Mouse (Mus musculus) lung, postnatal 36 days (tissue): ENCODE measurements around the gene Sspo.

Experiments used
- DNase-seq: peaks from one replicate; pipeline ENCODE4 v3.0.0; 2022; ENCODE audit warnings: mixed read lengths

Sspo gene

DNA sequence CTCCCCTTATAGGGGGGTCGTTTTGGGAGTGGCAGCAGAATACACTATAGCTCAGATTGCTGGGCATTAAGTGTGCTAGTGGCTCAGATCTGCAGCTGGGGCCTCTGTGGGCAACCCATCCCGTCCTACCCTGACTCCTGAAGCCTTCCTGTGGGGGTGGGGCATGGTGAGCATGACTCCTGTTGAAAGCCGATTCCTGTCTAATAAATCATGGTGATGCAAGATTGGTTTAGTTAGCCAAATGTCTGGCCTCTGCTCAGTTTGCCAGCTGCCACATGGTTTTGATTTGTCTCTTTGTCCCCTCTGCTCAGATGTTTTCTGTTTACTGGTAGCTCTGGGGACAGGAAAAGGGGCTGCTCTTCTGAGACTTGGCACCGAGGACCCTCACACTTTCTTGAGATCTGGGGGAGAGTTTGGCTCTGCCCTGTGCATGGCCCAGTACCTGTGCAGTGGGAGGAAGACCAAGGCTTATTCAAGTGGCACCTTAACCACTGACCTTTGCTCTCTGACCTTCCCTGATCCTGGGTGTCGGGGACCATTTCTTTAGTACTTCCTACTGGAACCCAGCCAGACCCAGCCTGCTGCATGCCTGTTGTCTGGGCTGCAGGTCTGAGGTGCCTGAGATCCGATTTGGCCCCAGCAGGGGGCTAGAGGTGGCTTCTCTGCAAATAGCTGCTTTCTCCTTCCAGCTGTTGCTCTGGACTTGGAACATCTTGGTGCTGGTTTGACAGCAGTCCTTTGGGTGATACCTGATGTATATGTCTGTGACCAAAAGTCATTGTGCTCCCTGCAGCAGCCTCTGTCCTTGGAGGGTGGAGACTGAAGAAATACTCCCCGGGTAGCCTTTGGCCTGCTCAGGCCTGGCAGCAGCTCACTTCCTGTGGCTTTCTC, 93.8 kb downstream of the Sspo start:
- peak; percentile 62 for DNase-seq

DNA sequence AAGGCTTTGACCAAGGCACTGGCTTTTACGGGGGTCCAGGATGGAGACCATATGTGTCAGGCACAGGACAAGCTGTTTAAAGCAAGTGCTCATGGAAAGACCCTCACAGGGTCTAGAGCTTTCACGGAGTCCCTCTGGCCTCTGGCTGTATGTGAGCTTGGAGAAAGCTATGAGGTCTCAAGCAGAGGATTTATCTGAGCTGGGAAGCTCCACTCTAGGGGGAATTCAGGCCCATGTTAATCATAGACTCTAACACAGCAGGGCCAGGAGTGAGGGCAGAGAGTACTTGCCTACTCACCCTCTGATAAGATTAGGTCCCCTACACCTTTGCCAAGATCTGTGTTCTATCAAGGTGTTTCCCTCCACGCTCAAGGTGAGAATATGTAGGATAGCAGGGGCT, 94.6 kb downstream of the Sspo start:
- DNase-seq: no peak

DNA sequence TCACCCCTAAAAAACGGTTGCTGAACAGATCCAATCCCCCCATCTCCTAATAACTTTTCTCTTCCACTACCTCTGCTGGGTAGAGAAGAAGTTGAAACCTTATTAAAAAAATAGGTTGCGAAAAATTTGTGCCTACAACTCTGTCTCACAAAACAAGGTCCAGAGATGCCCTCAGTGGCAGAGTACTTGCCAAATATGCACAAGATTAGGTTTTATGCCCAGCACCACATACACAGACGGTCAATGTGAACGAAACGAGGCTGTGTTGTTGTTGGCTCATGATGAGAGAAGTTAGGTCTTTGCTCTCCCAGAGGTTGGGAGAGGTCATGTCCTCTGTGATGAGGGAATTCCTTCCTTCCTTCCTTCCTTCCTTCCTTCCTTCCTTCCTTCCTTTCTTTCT, 97.2 kb downstream of the Sspo start:
- DNase-seq: no peak

DNA sequence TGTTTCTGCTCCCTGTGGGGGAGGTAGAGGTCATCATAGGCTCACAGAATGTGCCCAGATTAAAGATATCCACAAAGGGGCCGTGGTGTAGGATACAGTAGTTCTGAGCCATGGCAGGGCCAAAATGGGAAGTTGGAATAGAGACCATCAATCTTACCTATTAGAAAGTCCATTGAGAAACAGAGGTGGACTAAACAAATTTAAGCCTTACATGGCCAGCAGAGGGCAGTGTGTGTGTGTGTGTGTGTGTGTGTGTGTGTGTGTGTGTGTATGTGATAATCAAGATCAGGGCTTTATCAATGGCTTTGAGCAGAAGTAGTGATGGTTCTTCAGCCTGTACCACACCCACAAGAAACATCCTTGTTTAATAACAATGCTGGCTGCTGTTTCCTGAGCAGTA, 98.2 kb downstream of the Sspo start:
- peak; percentile 72 for DNase-seq

DNA sequence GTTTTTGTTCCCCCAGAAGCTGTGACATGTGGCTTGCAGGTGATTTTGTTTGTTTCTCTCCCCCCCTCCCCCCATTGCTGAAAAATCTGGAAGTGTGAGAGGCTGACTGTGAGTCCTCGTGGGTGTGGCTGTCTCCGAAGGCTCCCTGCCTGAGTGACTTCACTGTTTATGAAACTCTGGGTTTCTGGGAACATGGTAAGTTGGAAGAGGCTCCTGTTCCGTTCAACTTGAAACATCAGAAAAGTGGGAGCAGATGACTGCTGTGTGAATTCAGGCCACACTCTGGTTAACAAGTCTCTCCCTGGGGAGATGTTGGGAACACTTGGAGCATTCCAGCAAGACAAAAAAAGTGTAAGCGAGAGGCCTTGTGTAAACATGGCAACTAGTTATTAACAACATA, 98.8 kb downstream of the Sspo start:
- peak; percentile 69 for DNase-seq

DNA sequence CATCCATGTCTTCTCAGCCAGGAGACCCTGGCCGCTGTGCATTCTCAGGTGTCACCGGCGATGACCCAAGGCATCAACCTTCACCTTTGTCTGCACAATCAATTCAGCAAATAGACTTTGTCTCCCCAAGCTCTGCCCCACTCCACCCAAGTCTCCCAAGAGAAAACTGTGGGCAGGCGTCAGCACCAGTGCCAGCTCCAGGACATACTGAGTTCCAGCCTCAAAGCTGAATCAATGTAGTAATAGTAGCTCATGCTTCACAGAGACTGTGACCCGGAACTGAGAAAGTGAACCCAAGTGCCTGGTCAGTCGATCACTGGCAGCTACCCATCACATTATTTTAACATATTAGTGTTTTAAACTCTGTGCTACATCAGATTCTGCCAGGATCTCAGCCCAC, 100.3 kb downstream of the Sspo start:
- no peak for DNase-seq
